Mouse (Mus musculus) testis, adult 2 months (tissue): Measurements from ENCODE around the gene Cyp4f39.
"Not testable (repeated sequence)": the region's sequence is repeated elsewhere in the genome, so short reads cannot be mapped to it uniquely, and the experiment has no call there.

Experiments
- CTCF ChIP-seq: fragments of 200-500 bp; IDR thresholded peaks from 2 replicates; pipeline ENCODE4 v1.5.1; 2012; ENCODE audit warnings: low read depth, mild to moderate bottlenecking, inconsistent platforms, low read length, moderate library complexity; ENCODE audit not compliant: control insufficient read depth, insufficient read depth, insufficient replicate concordance
- POLR2A ChIP-seq: fragments of 200-500 bp; IDR thresholded peaks from 2 replicates; pipeline ENCODE4 v1.6.1; 2012; ENCODE audit warnings: low read depth, mild to moderate bottlenecking, inconsistent platforms, low read length, moderate library complexity; ENCODE audit not compliant: control insufficient read depth

- not testable (repeated sequence) for TF ChIP-seq CTCF, POLR2A
These were observed 73.8 kb downstream of the Cyp4f39 start for GRCm38 (mm10) chr17:32526341-32526740.
